Mouse (Mus musculus) megakaryocyte progenitor cell, adult 5-6 weeks (primary cell): ENCODE measurements around the gene Gm6217. TPM values are rescaled to one million over a fixed set of nuclear protein-coding genes. Genes with fewer than 3 reads are reported as not detected.

Experiments used
- total RNA-seq, 2 experiments: library from RNA; stranded (forward) in 1 of 2; stranded (reverse) in 1 of 2; fragments of 157-497, 149-512 nt in 1 of 2; fragments of 200-1000 nt in 1 of 2; gene quantifications; 2 replicates each; pipeline versions ENCODE4 v1.2.3 to v1.2.4; 2015 to 2017

Gene Gm6217
- total RNA-seq, 2 experiments from 2014 or later: not detected

Other genes with a start within 250 kb of the Gm6217 start
- gene Mff, start 206.5 kb downstream of the Gm6217 start, total RNA-seq (2015): 118 and 129 TPM in 2 replicates
- gene Mff, start 206.5 kb downstream of the Gm6217 start, total RNA-seq (2017): 65.0 and 106 TPM in 2 replicates
- not detected in 2 replicates for gene Tm4sf20, start 162.9 kb downstream of the Gm6217 start, total RNA-seq (2015)
- gene Tm4sf20, start 162.9 kb downstream of the Gm6217 start, total RNA-seq (2017): not detected in 2 replicates
- gene Gm47791, start 160.2 kb downstream of the Gm6217 start, total RNA-seq (2015): not detected in 2 replicates
- gene Gm47791, start 160.2 kb downstream of the Gm6217 start, total RNA-seq (2017): not detected in 2 replicates
- gene Agfg1, start 91.9 kb downstream of the Gm6217 start, total RNA-seq (2015): 43.1 and 48.3 TPM in 2 replicates
- 31.5 and 36.2 TPM in 2 replicates for gene Agfg1, start 91.9 kb downstream of the Gm6217 start, total RNA-seq (2017)
- gene A030005L19Rik, start 18.1 kb downstream of the Gm6217 start, total RNA-seq (2015): not detected in 2 replicates
- not detected in 2 replicates for gene A030005L19Rik, start 18.1 kb downstream of the Gm6217 start, total RNA-seq (2017)
- 0.17 TPM in 1 of 2 replicates, not detected in the other for gene A030014E15Rik, start 6.5 kb downstream of the Gm6217 start, total RNA-seq (2015)
- gene A030014E15Rik, start 6.5 kb downstream of the Gm6217 start, total RNA-seq (2017): not detected in 2 replicates
- not detected in 2 replicates for gene A030003K21Rik, start 12.0 kb upstream of the Gm6217 start, total RNA-seq (2015)
- gene A030003K21Rik, start 12.0 kb upstream of the Gm6217 start, total RNA-seq (2017): not detected in 2 replicates
- gene Gm7544, start 24.6 kb upstream of the Gm6217 start, total RNA-seq (2015): not detected in 2 replicates
- gene Gm7544, start 24.6 kb upstream of the Gm6217 start, total RNA-seq (2017): not detected in 2 replicates
- gene Gm47955, start 28.9 kb upstream of the Gm6217 start, total RNA-seq (2015): not detected in 2 replicates
- not detected in 2 replicates for gene Gm47955, start 28.9 kb upstream of the Gm6217 start, total RNA-seq (2017)
- not detected in 2 replicates for gene Gm47959, start 69.1 kb upstream of the Gm6217 start, total RNA-seq (2015)
- not detected in 2 replicates for gene Gm47959, start 69.1 kb upstream of the Gm6217 start, total RNA-seq (2017)
- not detected in 2 replicates for gene Slc19a3, start 107.0 kb upstream of the Gm6217 start, total RNA-seq (2015)
- not detected in 2 replicates for gene Slc19a3, start 107.0 kb upstream of the Gm6217 start, total RNA-seq (2017)
- gene Krtap28-10, start 111.1 kb upstream of the Gm6217 start, total RNA-seq (2015): not detected in 2 replicates
- not detected in 2 replicates for gene Krtap28-10, start 111.1 kb upstream of the Gm6217 start, total RNA-seq (2017)
- not detected in 2 replicates for gene Gm47969, start 113.5 kb upstream of the Gm6217 start, total RNA-seq (2015)
- gene Gm47969, start 113.5 kb upstream of the Gm6217 start, total RNA-seq (2017): not detected in 2 replicates
- not detected in 2 replicates for gene A030005K14Rik, start 128.0 kb upstream of the Gm6217 start, total RNA-seq (2015)
- gene A030005K14Rik, start 128.0 kb upstream of the Gm6217 start, total RNA-seq (2017): not detected in 2 replicates
- gene Krtap28-13, start 129.5 kb upstream of the Gm6217 start, total RNA-seq (2015): not detected in 2 replicates
- gene Krtap28-13, start 129.5 kb upstream of the Gm6217 start, total RNA-seq (2017): not detected in 2 replicates
- gene Ccl20, start 185.4 kb upstream of the Gm6217 start, total RNA-seq (2015): not detected in 2 replicates
- gene Ccl20, start 185.4 kb upstream of the Gm6217 start, total RNA-seq (2017): not detected in 2 replicates
- gene Daw1, start 228.4 kb upstream of the Gm6217 start, total RNA-seq (2015): not detected in 2 replicates
- gene Daw1, start 228.4 kb upstream of the Gm6217 start, total RNA-seq (2017): not detected in 2 replicates